Mouse (Mus musculus) kidney, adult 2 months (tissue): ENCODE results near the gene Hsd17b6.

ENCODE experiments used
- CTCF ChIP-seq: fragments of 200-500 bp; conservative IDR thresholded peaks from 2 replicates; pipeline ENCODE4 v1.5.1; 2011; ENCODE audit warnings: low read depth, mild to moderate bottlenecking, control low read depth, low read length, moderate library complexity, mixed read lengths; ENCODE audit not compliant: insufficient read depth, insufficient read length
- POLR2A ChIP-seq: fragments of 200-500 bp; IDR thresholded peaks from one replicate; pipeline ENCODE4 v1.6.1; 2011; ENCODE audit warnings: low read depth, low read length, control low read depth

GRCm38 (mm10) chr10:128051589-128051988, 44.2 kb upstream of the Hsd17b6 start:
- TF ChIP-seq POLR2A (no peak), CTCF (no peak)
